Mouse (Mus musculus): Measurements from ENCODE around the gene Taf5l. TPM values are rescaled to one million over a fixed set of nuclear protein-coding genes. Genes with fewer than 3 reads are reported as not detected.
"Not testable (repeated sequence)": the region's sequence is repeated elsewhere in the genome, so short reads cannot be mapped to it uniquely, and the experiment has no call there.

The Taf5l gene
- polyA plus RNA-seq, 1 experiment: 26.0 TPM

DNA sequence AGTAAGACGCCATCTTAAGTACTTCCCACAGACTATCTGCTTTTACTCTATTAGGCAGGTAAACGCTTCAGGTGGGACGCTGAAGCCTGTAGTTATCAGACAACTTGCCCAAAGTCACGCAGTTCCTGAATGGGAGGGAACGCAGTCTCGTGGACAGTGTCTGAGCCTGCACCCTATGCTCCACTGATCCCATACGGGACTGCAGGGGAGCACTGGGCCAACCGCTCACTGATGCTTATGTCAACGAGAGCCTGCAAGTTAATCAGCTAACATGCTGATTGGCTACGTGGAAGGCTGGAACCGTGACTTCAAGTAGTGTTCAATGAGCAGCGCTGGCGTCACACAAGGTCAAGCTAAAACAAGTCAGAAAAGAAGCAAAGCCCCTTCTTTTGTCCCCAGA, 1.4 kb downstream of the Taf5l start:
- peak; percentile 19 for DNase-seq

DNA sequence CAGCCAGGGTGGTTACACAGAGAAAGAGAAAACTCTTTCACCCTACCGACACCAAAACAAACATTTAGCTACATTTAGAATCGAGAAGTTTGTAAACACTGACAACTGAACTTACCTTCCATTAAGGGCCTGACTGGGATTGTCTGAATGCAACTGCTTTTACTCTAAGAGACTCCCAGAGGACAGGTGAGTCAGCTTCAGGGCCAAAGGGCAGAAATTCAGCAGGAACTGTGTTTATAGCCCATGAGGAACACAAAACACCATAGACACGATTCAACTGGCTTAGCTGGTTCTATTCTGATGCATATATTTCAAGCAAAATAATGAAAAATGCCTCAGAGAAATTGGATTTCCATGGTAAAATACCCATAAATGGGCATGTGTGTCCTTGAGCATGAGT, 6.4 kb downstream of the Taf5l start:
- TF ChIP-seq CTCF (IDR thresholded peaks at IDR 0.05; ENCODE audit: insufficient read depth, low read length) (no peak), POLR2A (IDR thresholded peaks at IDR 0.05; ENCODE audit: borderline replicate concordance, extremely low read depth, low read depth, low read length) (no peak)
- Histone ChIP-seq H3K4me1 (ENCODE audit: control insufficient read depth, insufficient read depth, low read length) (peaks cover 2% of the 10 kb centered on the region), H3K4me3 (replicated peaks; ENCODE audit: extremely low read depth, low read depth, low read length) (no peak overlapping the region)
- no peak for DNase-seq
- WGBS: 46% methylated on average over 3 of the region's 3 CpGs

More for the DNA sequence above, 1.4 kb downstream of the Taf5l start:
- Histone ChIP-seq H3K4me1 (ENCODE audit: control insufficient read depth, insufficient read depth, low read length) (peaks cover 6% of the 10 kb centered on the region), H3K4me3 (replicated peaks; ENCODE audit: extremely low read depth, low read depth, low read length) (peak overlapping the region; percentile 43)
- TF ChIP-seq CTCF (IDR thresholded peaks at IDR 0.05; ENCODE audit: insufficient read depth, low read length): no peak
- TF ChIP-seq POLR2A (IDR thresholded peaks at IDR 0.05; ENCODE audit: borderline replicate concordance, extremely low read depth, low read depth, low read length): no peak
- 30% methylated on average over 13 of the region's 13 CpGs for WGBS

GRCm38 (mm10) chr8:124014299-124014698, 6.9 kb downstream of the Taf5l start:
- H3K4me3 ChIP-seq (replicated peaks; ENCODE audit: extremely low read depth, low read depth, low read length); H3K4me1 ChIP-seq (ENCODE audit: control insufficient read depth, insufficient read depth, low read length); DNase-seq: not testable (repeated sequence)
- WGBS: 88% methylated on average over 7 of the region's 7 CpGs

- WGBS: 94% methylated on average over 3 of the region's 3 CpGs
Measured at GRCm38 (mm10) chr8:124011989-124012586, 9.1 kb downstream of the Taf5l start.

GRCm38 (mm10) chr8:124011580-124011979, 9.6 kb downstream of the Taf5l start:
- no peaks in the 10 kb centered on the region for H3K4me1 ChIP-seq (ENCODE audit: control insufficient read depth, insufficient read depth, low read length)
- TF ChIP-seq POLR2A (IDR thresholded peaks at IDR 0.05; ENCODE audit: borderline replicate concordance, extremely low read depth, low read depth, low read length) (no peak), CTCF (IDR thresholded peaks at IDR 0.05; ENCODE audit: insufficient read depth, low read length) (no peak)
- WGBS: 71% methylated on average over 3 of the region's 3 CpGs
- DNase-seq: no peak
- H3K4me3 ChIP-seq (replicated peaks; ENCODE audit: extremely low read depth, low read depth, low read length): no peak overlapping the region

More at GRCm38 (mm10) chr8:124011989-124012586, 9.1 kb downstream of the Taf5l start:
- no peaks in the 10 kb centered on the region for H3K4me1 ChIP-seq (ENCODE audit: control insufficient read depth, insufficient read depth, low read length)
- DNase-seq: no peak
- no peak overlapping the region for H3K4me3 ChIP-seq (replicated peaks; ENCODE audit: extremely low read depth, low read depth, low read length)
- TF ChIP-seq POLR2A (IDR thresholded peaks at IDR 0.05; ENCODE audit: borderline replicate concordance, extremely low read depth, low read depth, low read length) (no peak), CTCF (IDR thresholded peaks at IDR 0.05; ENCODE audit: insufficient read depth, low read length) (no peak)

- TF ChIP-seq POLR2A (IDR thresholded peaks at IDR 0.05; ENCODE audit: borderline replicate concordance, extremely low read depth, low read depth, low read length): no peak
- no peak for TF ChIP-seq CTCF (IDR thresholded peaks at IDR 0.05; ENCODE audit: insufficient read depth, low read length)
- DNase-seq: no peak
- no peaks in the 10 kb centered on the region for H3K4me1 ChIP-seq (ENCODE audit: control insufficient read depth, insufficient read depth, low read length)
- H3K4me3 ChIP-seq (replicated peaks; ENCODE audit: extremely low read depth, low read depth, low read length): no peak overlapping the region
- 69% methylated on average over 6 of the region's 6 CpGs for WGBS
Measured at GRCm38 (mm10) chr8:124007829-124008228, 13.4 kb downstream of the Taf5l start.

GRCm38 (mm10) chr8:124002546-124003108, 18.6 kb downstream of the Taf5l start:
- 92% methylated on average over 10 of the region's 10 CpGs for WGBS
- TF ChIP-seq CTCF (IDR thresholded peaks at IDR 0.05; ENCODE audit: insufficient read depth, low read length) (no peak), POLR2A (IDR thresholded peaks at IDR 0.05; ENCODE audit: borderline replicate concordance, extremely low read depth, low read depth, low read length) (no peak)
- no peak overlapping the region for H3K4me3 ChIP-seq (replicated peaks; ENCODE audit: extremely low read depth, low read depth, low read length)
- H3K4me1 ChIP-seq (ENCODE audit: control insufficient read depth, insufficient read depth, low read length): no peaks in the 10 kb centered on the region
- DNase-seq: no peak

DNA sequence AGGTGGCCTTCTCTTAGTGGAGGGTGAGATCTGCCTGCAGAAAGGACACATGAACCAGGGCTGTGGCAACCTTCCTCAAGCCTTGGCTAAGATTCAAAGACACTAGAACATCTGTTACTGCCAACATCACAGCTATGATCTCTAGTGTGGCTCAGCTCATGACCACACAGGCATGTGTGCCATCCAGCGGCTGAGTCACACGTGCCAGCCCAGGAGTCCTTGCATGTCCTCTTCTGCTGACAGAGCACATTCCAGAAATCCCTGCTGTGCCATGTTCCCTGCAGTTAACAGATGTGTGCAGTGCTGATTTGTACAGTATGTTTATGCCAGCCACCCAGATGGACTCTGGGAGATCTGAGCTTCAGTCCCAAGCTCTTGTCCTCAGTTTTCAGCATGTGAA, 21.6 kb downstream of the Taf5l start:
- 64% methylated on average over 2 of the region's 2 CpGs for WGBS
- H3K4me3 ChIP-seq (replicated peaks; ENCODE audit: extremely low read depth, low read depth, low read length): no peak overlapping the region
- TF ChIP-seq POLR2A (IDR thresholded peaks at IDR 0.05; ENCODE audit: borderline replicate concordance, extremely low read depth, low read depth, low read length) (no peak), CTCF (IDR thresholded peaks at IDR 0.05; ENCODE audit: insufficient read depth, low read length) (no peak)
- H3K4me1 ChIP-seq (ENCODE audit: control insufficient read depth, insufficient read depth, low read length): no peaks in the 10 kb centered on the region
- no peak for DNase-seq

DNA sequence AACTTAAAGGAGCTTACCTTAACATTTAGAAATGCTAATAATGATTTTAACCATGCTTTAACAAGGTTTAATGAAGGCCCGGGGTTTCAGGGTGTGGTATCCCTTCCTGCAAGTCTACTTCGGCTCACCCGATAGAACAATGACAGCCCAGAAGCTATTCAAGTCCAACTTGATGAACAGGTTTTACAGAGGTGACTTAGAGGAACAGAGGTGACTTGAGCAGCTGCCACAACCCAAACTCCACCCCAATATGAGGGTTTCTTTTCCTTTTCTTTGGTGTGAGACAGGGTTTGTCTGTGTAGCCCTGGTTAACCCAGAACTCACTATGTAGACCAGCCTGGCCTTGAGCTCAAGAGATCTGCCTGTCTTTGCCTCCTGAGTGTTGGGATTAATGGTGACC, 27.2 kb downstream of the Taf5l start:
- Histone ChIP-seq H3K4me3 (replicated peaks; ENCODE audit: extremely low read depth, low read depth, low read length) (no peak overlapping the region), H3K4me1 (ENCODE audit: control insufficient read depth, insufficient read depth, low read length) (no peaks in the 10 kb centered on the region; the same call in 1 of the 2 replicates)
- TF ChIP-seq CTCF (IDR thresholded peaks at IDR 0.05; ENCODE audit: insufficient read depth, low read length) (no peak), POLR2A (IDR thresholded peaks at IDR 0.05; ENCODE audit: borderline replicate concordance, extremely low read depth, low read depth, low read length) (no peak)
- DNase-seq: no peak
- WGBS: 68% methylated on average over 3 of the region's 3 CpGs

GRCm38 (mm10) chr8:123993597-123993996, 27.6 kb downstream of the Taf5l start:
- WGBS: 87% methylated on average over 5 of the region's 5 CpGs
- TF ChIP-seq CTCF (IDR thresholded peaks at IDR 0.05; ENCODE audit: insufficient read depth, low read length) (no peak), POLR2A (IDR thresholded peaks at IDR 0.05; ENCODE audit: borderline replicate concordance, extremely low read depth, low read depth, low read length) (no peak)
- H3K4me3 ChIP-seq (replicated peaks; ENCODE audit: extremely low read depth, low read depth, low read length): no peak overlapping the region
- DNase-seq: no peak
- no peaks in the 10 kb centered on the region; the same call in 1 of the 2 replicates for H3K4me1 ChIP-seq (ENCODE audit: control insufficient read depth, insufficient read depth, low read length)
